Mouse (Mus musculus) embryonic facial prominence, embryonic 15.5 days (tissue): ENCODE results near the gene Gm17949. TPM values are rescaled to one million over a fixed set of nuclear protein-coding genes. Genes with fewer than 3 reads are reported as not detected.

Experiments used
- ATAC-seq: fragments of 200-750 bp; cut with Nextera tagmentation; 2 replicates; pipeline ENCODE4 v1.8.0; 2017; ENCODE audit warnings: low read depth, moderate TSS enrichment; ENCODE audit not compliant: insufficient number of reproducible peaks, low FRiP score, low TSS enrichment
- H3K27ac ChIP-seq: fragments of 300-500 bp; sonication (generic); replicated peaks from 2 replicates; pipeline ENCODE4 v1.5.1; 2015; ENCODE audit warnings: mild to moderate bottlenecking, inconsistent platforms
- H3K27me3 ChIP-seq: fragments of 300-500 bp; sonication (generic); 2 replicates; pipeline ENCODE4 v1.6.1; 2015; ENCODE audit warnings: inconsistent platforms
- H3K36me3 ChIP-seq: fragments of 300-500 bp; sonication (generic); 2 replicates; pipeline ENCODE4 v1.6.1; 2015; ENCODE audit warnings: mild to moderate bottlenecking, inconsistent platforms
- H3K4me1 ChIP-seq: fragments of 300-500 bp; sonication (generic); 2 replicates; pipeline ENCODE4 v1.6.1; 2015; ENCODE audit warnings: inconsistent platforms
- H3K4me2 ChIP-seq: fragments of 300-500 bp; sonication (generic); replicated peaks from 2 replicates; pipeline ENCODE4 v1.6.1; 2015; ENCODE audit warnings: mild to moderate bottlenecking, inconsistent platforms
- H3K4me3 ChIP-seq: fragments of 300-500 bp; sonication (generic); replicated peaks from 2 replicates; pipeline ENCODE4 v1.5.1; 2015; ENCODE audit warnings: mild to moderate bottlenecking, inconsistent platforms
- H3K9ac ChIP-seq: fragments of 300-500 bp; sonication (generic); 2 replicates; pipeline ENCODE4 v1.6.1; 2015; ENCODE audit warnings: inconsistent platforms
- H3K9me3 ChIP-seq: fragments of 300-500 bp; sonication (generic); replicated peaks from 2 replicates; pipeline ENCODE4 v1.6.1; 2016; ENCODE audit warnings: inconsistent platforms
- WGBS: fragments of 180-500 bp; shearing (Covaris S2); methylation state at CpG from one replicate; pipeline ENCODE4 v1.1.7; 2015; 5-methylcytosine and 5-hydroxymethylcytosine counted together
- polyA plus RNA-seq: library from polyadenylated mRNA; unstranded; fragments of >200 nt; fragmentation: Nextera tagmentation; extraction: Ambion mirVana; gene quantifications from 2 replicates; pipeline ENCODE4 v1.2.1, GENCODE M21; 2015

Gm17949 gene
- 0.56 and 0.60 TPM in 2 replicates for polyA plus RNA-seq

DNA sequence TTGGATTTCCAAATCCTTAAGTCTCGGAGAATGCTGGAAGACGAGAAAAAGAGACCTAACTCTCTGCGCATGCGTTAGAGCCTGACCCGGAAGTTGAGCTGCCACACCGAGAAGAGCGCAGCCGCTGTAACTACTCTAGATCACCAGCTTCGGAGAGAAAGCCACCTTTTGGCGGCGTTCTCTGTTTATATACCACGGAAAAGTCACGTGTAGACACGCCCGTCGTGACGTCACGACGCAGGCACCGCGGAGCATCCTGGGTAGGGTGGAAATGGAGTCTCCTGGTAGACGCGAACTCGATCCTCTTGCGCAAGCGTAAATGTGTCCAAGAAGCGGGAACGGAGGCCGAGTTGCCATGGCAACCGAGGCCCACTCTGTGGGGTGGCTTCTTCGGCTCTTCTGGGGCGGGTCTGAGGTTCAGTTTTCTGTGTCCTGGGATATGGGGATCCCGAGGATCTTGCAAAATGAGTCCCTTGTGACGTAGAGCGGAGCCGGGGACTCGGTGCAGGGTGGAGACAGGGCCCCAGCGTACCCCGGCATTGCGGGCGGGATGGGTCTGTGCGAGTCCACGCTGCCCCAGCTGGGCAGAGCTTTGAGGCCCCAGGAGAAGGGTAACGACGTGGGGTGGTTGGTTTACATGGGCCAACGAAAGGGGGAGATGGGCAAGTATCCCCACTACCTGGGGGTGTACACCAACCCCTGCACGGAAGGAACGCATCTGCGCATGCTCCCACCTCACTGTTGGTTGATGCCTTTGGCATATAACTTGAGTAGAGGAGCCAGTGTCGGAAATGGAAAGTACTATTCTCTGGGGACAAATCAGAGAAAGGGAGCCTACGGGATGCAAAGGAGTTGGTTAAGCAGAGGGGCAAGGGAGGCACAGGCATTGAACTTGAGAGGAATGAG lies at the start of gene Gm17949, which contains the start of gene Gtf2f1:
Gene Gm17949 (plus strand): TSS at position 234 of the 906 bp plus-strand sequence.
Gene Gtf2f1 (minus strand): TSS at position 53 of the 906 bp plus-strand sequence.
- under 1% methylated on average over 51 of the region's 51 CpGs for WGBS
- ATAC-seq, result peak; percentile 92

DNA sequence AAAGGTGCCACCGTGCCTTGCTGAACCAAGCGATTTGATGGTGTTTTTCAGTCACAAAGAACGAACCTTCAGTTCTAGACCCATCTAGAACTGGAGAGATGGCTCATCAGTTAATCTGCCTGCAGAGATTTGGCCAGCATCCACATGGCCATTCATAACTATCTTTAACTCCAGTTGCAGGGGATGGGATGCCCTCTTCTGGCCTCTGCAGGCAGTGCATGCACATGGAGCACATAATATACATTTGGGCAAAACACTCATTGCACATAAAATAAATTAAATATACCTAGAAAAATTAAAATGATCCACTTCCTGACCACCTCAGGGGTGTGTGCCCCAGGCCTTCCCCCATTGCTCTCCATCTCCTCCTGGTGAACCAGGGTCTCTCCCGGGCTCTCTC lies 49.4 kb upstream of the Gm17949 start:
- no peak for ATAC-seq
- H3K4me2 ChIP-seq, result no peak overlapping the region
- no peak overlapping the region for H3K9ac ChIP-seq
- no peaks in the 10 kb centered on the region for H3K4me1 ChIP-seq
- no peaks in the 10 kb centered on the region for H3K36me3 ChIP-seq
- no peak overlapping the region for H3K27ac ChIP-seq
- no peaks in the 10 kb centered on the region for H3K27me3 ChIP-seq
- 89% methylated on average over 4 of the region's 4 CpGs for WGBS
- H3K9me3 ChIP-seq, result no peaks in the 10 kb centered on the region
- no peak overlapping the region for H3K4me3 ChIP-seq

More for the DNA sequence above, at the start of gene Gm17949, which contains the start of gene Gtf2f1:
- Histone ChIP-seq H3K4me1 (peaks cover 21% of the 10 kb centered on the region), H3K36me3 (peaks cover 24% of the 10 kb centered on the region), H3K9ac (peak within 1 kb of the TSS; percentile 81), H3K27me3 (no peaks in the 10 kb centered on the region), H3K27ac (peak within 1 kb of the TSS; percentile 98), H3K4me3 (peak within 1 kb of the TSS; percentile 80), H3K9me3 (no peaks in the 10 kb centered on the region), H3K4me2 (peak within 1 kb of the TSS; percentile 85)

DNA sequence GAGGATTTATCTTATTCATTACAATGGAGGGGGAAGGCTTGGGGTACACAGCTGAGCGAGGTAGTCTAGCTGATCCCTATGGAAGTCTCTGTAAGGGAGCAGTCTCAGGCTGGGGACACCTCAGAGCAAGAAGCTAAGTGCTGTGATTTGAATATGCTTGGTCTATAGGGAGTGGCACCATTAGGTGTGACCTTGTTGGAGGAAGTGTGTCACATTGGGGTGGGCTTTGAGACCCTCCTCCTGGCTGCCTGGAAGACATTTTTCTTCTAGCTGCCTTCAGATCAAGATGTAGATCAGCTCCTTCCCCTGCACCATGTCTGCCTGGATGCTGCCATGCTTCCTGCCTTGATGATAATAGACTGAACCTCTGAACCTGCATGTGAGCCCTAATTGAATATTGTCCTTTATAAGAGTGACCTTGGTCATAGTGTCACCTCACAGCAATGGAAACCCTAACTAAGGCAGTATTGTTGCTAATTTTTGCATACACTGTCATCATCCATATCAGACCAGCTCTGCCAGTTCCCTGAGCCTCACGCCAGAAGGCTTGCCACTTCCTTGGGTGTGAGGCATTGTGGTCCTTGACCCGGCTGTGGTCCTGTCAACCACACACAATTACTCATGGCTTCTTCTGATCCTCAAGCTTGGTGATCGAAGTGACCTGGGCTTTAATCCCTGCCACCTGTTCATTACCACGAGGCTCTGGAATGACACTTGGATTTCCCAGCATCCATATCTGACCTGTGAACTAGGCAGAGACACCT lies 48.4 kb upstream of the Gm17949 start:
- Histone ChIP-seq H3K4me3 (no peak overlapping the region), H3K4me2 (no peak overlapping the region), H3K4me1 (no peaks in the 10 kb centered on the region), H3K9me3 (no peaks in the 10 kb centered on the region), H3K36me3 (no peaks in the 10 kb centered on the region), H3K27me3 (no peaks in the 10 kb centered on the region), H3K27ac (no peak overlapping the region), H3K9ac (no peak overlapping the region)
- WGBS, result 75% methylated on average over 5 of the region's 5 CpGs
- no peak for ATAC-seq

DNA sequence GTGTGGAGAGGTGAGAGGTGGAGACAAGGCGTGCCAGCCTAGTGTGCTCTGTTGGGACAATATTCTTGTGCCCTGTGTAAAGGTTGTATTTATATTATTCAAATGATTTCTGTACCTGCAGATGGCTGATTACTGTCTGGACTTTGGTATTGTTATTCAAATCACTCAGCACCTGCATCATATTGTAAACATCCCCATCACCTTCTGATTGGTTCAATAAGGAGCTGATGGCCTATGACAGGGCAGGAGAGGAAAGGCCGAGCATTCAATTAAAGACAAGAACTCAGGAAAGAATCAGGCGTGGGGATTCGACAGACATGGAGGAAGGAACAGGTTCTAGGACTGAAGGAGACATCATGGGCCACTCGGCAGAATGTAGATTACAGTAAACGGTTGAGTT lies 47.6 kb upstream of the Gm17949 start:
- no peak overlapping the region for H3K4me2 ChIP-seq
- no peak overlapping the region for H3K27ac ChIP-seq
- H3K9ac ChIP-seq, result no peak overlapping the region
- no peak overlapping the region for H3K4me3 ChIP-seq
- WGBS, result 76% methylated on average over 6 of the region's 6 CpGs
- H3K27me3 ChIP-seq, result no peaks in the 10 kb centered on the region
- no peaks in the 10 kb centered on the region for H3K9me3 ChIP-seq
- ATAC-seq, result no peak
- H3K4me1 ChIP-seq, result no peaks in the 10 kb centered on the region
- no peaks in the 10 kb centered on the region for H3K36me3 ChIP-seq

DNA sequence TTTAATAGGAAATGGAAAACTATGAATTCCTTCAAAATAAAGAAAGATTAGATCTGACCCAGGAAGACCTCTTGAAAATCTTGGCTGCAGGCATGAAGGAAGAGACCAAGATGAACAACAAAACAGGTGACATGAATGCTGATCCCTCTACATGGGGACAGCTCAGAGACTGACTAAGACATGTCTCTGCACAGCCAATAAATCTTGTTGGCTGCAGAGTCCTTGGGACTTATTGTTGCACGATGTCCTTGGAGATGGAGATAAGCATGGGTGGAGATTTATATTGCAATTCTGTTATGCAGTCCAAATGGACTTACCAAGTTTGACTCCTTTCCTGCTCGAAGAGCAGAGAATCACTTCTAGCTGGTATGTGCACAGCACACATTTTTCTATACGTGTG lies 41.9 kb upstream of the Gm17949 start:
- Histone ChIP-seq H3K9ac (no peak overlapping the region), H3K27me3 (no peaks in the 10 kb centered on the region), H3K4me3 (no peak overlapping the region), H3K9me3 (no peaks in the 10 kb centered on the region), H3K4me1 (no peaks in the 10 kb centered on the region), H3K4me2 (no peak overlapping the region), H3K36me3 (no peaks in the 10 kb centered on the region), H3K27ac (no peak overlapping the region)
- ATAC-seq, result no peak
- WGBS, result 55% methylated on average over 3 of the region's 3 CpGs

DNA sequence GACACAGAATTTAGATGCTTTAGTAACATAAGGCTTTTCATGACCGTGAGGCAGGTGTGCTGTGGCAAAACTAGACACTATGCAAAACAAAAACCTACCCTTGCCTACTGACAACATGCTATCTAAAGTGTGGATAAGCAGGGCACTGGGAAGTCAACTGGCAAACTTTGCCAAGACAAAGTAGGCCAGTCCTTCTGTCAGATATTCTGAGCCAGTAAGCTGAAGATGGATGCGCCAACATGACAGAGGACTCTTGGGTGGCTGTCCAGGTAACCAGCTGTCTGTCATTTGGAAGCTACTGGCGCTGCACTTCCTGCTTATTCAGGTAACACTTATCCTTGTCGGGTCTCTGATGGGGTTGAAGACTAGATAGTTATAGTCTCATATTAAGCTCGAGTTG lies 41.2 kb upstream of the Gm17949 start:
- H3K4me1 ChIP-seq, result no peaks in the 10 kb centered on the region
- no peaks in the 10 kb centered on the region for H3K36me3 ChIP-seq
- no peak overlapping the region for H3K9ac ChIP-seq
- no peaks in the 10 kb centered on the region for H3K27me3 ChIP-seq
- WGBS, result 59% methylated on average over 5 of the region's 5 CpGs
- no peak overlapping the region for H3K4me2 ChIP-seq
- no peaks in the 10 kb centered on the region for H3K9me3 ChIP-seq
- no peak for ATAC-seq
- no peak overlapping the region for H3K4me3 ChIP-seq
- H3K27ac ChIP-seq, result no peak overlapping the region

DNA sequence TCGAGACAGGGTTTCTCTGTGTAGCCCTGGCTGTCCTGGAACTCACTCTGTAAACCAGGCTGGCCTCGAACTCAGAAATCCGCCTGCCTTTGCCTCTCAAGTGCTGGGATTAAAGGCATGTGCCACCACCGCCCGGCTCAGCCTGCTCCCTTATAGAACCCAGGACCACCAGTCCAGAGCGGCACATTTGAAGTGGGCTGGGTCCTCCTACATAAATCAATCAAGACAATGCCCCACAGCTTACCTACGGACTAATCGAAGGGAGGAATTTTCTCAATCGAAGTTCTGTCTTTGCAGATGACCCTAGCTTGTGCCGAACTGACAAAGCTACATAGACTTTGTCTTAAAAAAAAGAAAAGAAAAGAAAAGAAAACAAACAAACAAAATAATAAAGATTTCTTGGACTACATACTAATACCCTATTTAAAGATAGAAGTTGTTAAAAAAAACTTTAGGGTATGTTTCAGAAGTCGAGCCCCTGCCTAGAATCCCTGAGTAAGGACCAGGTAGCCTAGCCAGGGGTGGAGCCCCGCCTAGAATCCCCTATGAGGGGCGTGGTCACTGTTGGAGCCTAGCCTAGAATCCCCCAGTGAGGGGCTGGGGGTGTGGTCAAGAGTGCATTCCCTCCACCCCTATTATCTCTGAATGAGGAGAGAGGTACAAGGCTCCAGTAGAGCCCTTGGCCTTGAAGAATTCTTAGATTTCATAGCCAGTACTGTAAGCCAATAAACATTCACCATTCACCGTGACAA lies 37.1 kb upstream of the Gm17949 start:
- 61% methylated on average over 13 of the region's 14 CpGs for WGBS

DNA sequence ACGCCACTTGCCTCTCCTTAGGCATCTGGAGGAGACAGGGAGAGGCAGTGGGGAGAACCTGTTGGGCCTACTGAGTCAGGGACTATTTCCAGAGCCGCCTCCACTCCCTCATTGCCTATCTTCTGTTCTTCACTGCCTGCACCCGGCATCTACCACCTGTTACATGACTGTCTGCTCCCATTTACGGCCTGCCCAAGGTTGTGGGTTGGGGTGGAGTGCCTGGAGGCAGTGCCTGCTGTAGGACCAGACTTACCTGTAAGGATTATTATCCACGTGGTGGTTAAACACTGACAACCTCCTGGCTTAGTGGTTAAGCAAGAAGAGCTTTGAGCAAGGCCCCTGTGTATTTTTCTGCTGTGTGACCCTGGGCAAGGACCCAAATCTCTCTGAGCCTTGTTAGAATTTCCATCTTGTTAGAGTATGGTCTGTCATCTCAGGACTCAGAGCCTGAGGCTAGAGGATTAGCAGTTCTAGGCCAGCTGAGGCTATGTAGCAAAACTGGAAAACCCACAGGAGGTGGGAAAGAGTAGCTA lies 36.5 kb upstream of the Gm17949 start:
- no peak overlapping the region for H3K4me3 ChIP-seq
- WGBS, result 55% methylated on average over 5 of the region's 5 CpGs
- no peak overlapping the region for H3K4me2 ChIP-seq
- no peaks in the 10 kb centered on the region for H3K27me3 ChIP-seq
- peak; percentile 41; the same call in 1 of the 2 replicates for ATAC-seq
- H3K4me1 ChIP-seq, result no peaks in the 10 kb centered on the region
- H3K9ac ChIP-seq, result no peak overlapping the region
- no peaks in the 10 kb centered on the region for H3K36me3 ChIP-seq
- H3K27ac ChIP-seq, result no peak overlapping the region
- no peaks in the 10 kb centered on the region for H3K9me3 ChIP-seq

More for the DNA sequence above, 37.1 kb upstream of the Gm17949 start:
- Histone ChIP-seq H3K27me3 (no peaks in the 10 kb centered on the region), H3K9ac (no peak overlapping the region), H3K36me3 (no peaks in the 10 kb centered on the region), H3K4me2 (no peak overlapping the region), H3K4me3 (no peak overlapping the region), H3K27ac (no peak overlapping the region), H3K9me3 (no peaks in the 10 kb centered on the region), H3K4me1 (no peaks in the 10 kb centered on the region)
- ATAC-seq, result no peak

DNA sequence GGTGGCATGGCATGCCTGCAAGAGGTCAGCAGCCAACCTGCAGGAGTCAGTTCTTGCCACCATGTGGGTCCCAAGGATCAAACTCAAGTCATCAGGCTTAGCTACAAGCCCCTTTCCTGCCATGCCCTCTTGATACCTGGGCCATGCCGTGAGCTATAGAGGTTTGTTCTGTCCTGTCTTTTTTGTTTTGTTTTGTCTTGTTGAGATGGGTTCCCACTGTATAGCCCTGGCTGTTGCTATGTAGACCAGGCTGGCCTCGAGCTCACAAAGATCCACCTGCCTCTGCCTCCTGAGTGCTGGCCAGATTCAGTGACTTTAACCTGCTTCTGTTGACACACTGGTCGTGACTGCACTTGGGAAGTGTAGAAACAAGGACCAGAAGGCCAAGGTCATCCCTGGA lies 35.9 kb upstream of the Gm17949 start:
- no peak overlapping the region for H3K27ac ChIP-seq
- H3K27me3 ChIP-seq, result no peaks in the 10 kb centered on the region
- WGBS, result 72% methylated on average over 3 of the region's 3 CpGs
- no peaks in the 10 kb centered on the region for H3K9me3 ChIP-seq
- H3K4me3 ChIP-seq, result no peak overlapping the region
- H3K36me3 ChIP-seq, result no peaks in the 10 kb centered on the region
- ATAC-seq, result no peak
- no peaks in the 10 kb centered on the region for H3K4me1 ChIP-seq
- H3K9ac ChIP-seq, result no peak overlapping the region
- no peak overlapping the region for H3K4me2 ChIP-seq

DNA sequence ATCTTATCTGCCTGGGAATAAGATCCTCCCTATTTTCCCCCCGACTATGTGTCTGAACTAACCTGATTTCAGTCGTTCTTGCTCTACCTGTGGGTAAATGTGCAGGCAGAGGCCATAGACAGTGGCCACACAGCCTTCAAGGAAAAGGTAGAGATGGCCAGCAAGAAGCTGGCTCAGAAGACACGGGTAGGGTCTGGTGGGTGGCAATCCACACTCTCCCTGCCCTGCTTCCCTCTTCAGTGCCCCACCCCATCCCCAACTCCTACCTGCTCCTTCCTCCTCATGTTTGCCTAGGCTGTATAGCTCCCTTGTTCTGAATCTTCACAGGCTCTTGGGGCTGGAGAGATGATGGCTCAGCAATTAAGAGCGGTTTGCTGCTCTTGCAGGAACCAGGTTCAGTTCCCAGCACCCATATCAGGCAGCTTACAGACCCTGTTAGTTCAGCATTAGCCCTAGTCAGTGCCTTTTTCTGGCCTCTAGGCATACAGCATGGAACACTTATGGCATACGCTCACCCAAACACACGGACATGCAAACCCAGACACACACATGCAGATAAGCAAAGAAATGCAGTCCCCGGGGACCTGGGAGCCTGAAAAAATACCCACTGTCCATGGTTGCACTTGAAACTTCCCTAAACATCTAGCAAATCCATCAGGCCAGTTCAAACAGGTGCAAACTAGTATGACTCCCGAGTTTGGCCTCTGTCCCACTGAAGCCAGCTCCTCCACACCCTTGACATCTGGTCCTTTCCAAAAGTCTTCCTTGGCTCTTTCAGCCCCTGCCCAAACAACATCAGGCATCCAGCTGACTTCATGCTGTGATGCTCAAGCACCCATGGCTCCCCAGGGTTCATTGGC lies 34.5 kb upstream of the Gm17949 start:
- H3K4me2 ChIP-seq, result no peak overlapping the region
- H3K27me3 ChIP-seq, result no peaks in the 10 kb centered on the region
- H3K36me3 ChIP-seq, result no peaks in the 10 kb centered on the region
- H3K4me1 ChIP-seq, result no peaks in the 10 kb centered on the region
- no peak overlapping the region for H3K4me3 ChIP-seq
- H3K9me3 ChIP-seq, result no peaks in the 10 kb centered on the region
- H3K9ac ChIP-seq, result no peak overlapping the region
- H3K27ac ChIP-seq, result 0 out of 2 replicates have a peak overlapping the region, but pooled peaks have one; percentile 1
- no peak for ATAC-seq
- 66% methylated on average over 8 of the region's 8 CpGs for WGBS
